Mouse (Mus musculus) MEL (cell line): ENCODE results near the gene Tlr4. TPM values are rescaled to one million over a fixed set of nuclear protein-coding genes. Genes with fewer than 3 reads are reported as not detected.

Source experiments
- DNase-seq: peaks from one replicate; pipeline ENCODE4 v3.0.0; 2011; ENCODE audit warnings: low read depth, low spot score
- H3K27ac ChIP-seq: 2 replicates; pipeline ENCODE4 v1.5.1; 2012; ENCODE audit warnings: low read depth, mild to moderate bottlenecking, control low read depth, low read length, moderate library complexity; ENCODE audit not compliant: control insufficient read depth
- H3K27me3 ChIP-seq, 2 experiments: fragments of 150-350 bp in 1 of 2; sonication (generic) in 1 of 2; 2 replicates each; pipeline ENCODE4 v1.6.1; 2012; ENCODE audit warnings: low read length in 2 of 2, mild to moderate bottlenecking in 2 of 2, improper control_type of control experiment in 1 of 2, moderate library complexity in 1 of 2; ENCODE audit not compliant: insufficient read depth in 2 of 2, control insufficient read depth in 1 of 2
- H3K36me3 ChIP-seq, 2 experiments: 2 replicates each; pipeline ENCODE4 v1.6.1; 2012 to 2014; ENCODE audit warnings: low read length in 2 of 2, improper control_type of control experiment in 1 of 2, inconsistent platforms in 1 of 2, mild to moderate bottlenecking in 1 of 2; ENCODE audit not compliant: insufficient read depth in 2 of 2, control insufficient read depth in 1 of 2
- H3K4me1 ChIP-seq, 2 experiments: fragments of 150-350 bp in 1 of 2; sonication (generic) in 1 of 2; 2 replicates each; pipeline ENCODE4 v1.6.1; 2012; ENCODE audit warnings: low read length in 2 of 2, improper control_type of control experiment in 1 of 2, mild to moderate bottlenecking in 1 of 2; ENCODE audit not compliant: insufficient read depth in 2 of 2, control insufficient read depth in 1 of 2
- H3K4me3 ChIP-seq, 2 experiments: fragments of 150-350 bp in 1 of 2; sonication (generic) in 1 of 2; 2 replicates each; pipeline ENCODE4 v1.5.1; 2012; ENCODE audit warnings: low read depth in 2 of 2, low read length in 2 of 2, mild to moderate bottlenecking in 2 of 2, moderate library complexity in 2 of 2, control low read depth in 1 of 2, improper control_type of control experiment in 1 of 2; ENCODE audit not compliant: control insufficient read depth in 1 of 2, insufficient read depth in 1 of 2
- H3K79me2 ChIP-seq: 2 replicates; pipeline ENCODE4 v1.6.1; 2012; ENCODE audit warnings: mild to moderate bottlenecking, low read length, moderate library complexity; ENCODE audit not compliant: control insufficient read depth, poor library complexity, insufficient read depth
- H3K9ac ChIP-seq: 2 replicates; pipeline ENCODE4 v1.6.1; 2012; ENCODE audit warnings: low read depth, mild to moderate bottlenecking, control low read depth, low read length, moderate library complexity; ENCODE audit not compliant: control insufficient read depth, poor library complexity, severe bottlenecking
- H3K9me3 ChIP-seq: fragments of 150-350 bp; sonication (generic); replicated peaks from 2 replicates; pipeline ENCODE4 v1.6.1; 2012; ENCODE audit warnings: mild to moderate bottlenecking, low read length, improper control_type of control experiment, moderate library complexity; ENCODE audit not compliant: insufficient read depth
- CTCF ChIP-seq, 3 experiments: IDR thresholded peaks in 2 of 3; conservative IDR thresholded peaks in 1 of 3; 2 replicates each; pipeline ENCODE4 v1.5.1; 2011 to 2012; ENCODE audit warnings: low read length in 3 of 3, low read depth in 2 of 3, mild to moderate bottlenecking in 2 of 3, improper control_type of control experiment in 1 of 3, inconsistent platforms in 1 of 3, mixed read lengths in 1 of 3, moderate library complexity in 1 of 3; ENCODE audit not compliant: control insufficient read depth in 1 of 3, insufficient read depth in 1 of 3, poor library complexity in 1 of 3, severe bottlenecking in 1 of 3
- E2F4 ChIP-seq: IDR thresholded peaks from 2 replicates; pipeline ENCODE4 v1.6.1; 2011; ENCODE audit warnings: low read depth, low read length, improper control_type of control experiment, borderline replicate concordance
- ELF1 ChIP-seq: IDR thresholded peaks from 2 replicates; pipeline ENCODE4 v1.6.1; 2014; ENCODE audit warnings: low read depth, mild to moderate bottlenecking, inconsistent platforms, low read length, improper control_type of control experiment, moderate library complexity
- EP300 ChIP-seq, 2 experiments: IDR thresholded peaks; 2 replicates each; pipeline ENCODE4 v1.6.1; 2011; ENCODE audit warnings: improper control_type of control experiment in 2 of 2, low read length in 2 of 2, low read depth in 1 of 2, mild to moderate bottlenecking in 1 of 2
- GABPA ChIP-seq: IDR thresholded peaks from 2 replicates; pipeline ENCODE4 v1.6.1; 2012; ENCODE audit warnings: low read depth, mild to moderate bottlenecking, inconsistent platforms, low read length, improper control_type of control experiment, moderate library complexity
- JUND ChIP-seq: IDR thresholded peaks from 2 replicates; pipeline ENCODE4 v1.6.1; 2011; ENCODE audit warnings: low read depth, mild to moderate bottlenecking, improper control_type of control experiment, low read length
- KAT2A ChIP-seq: conservative IDR thresholded peaks from 2 replicates; pipeline ENCODE4 v1.6.1; 2012; ENCODE audit warnings: low read depth, low read length, improper control_type of control experiment, inconsistent platforms
- MAFK ChIP-seq: IDR thresholded peaks from 2 replicates; pipeline ENCODE4 v1.6.1; 2011; ENCODE audit warnings: low read depth, mild to moderate bottlenecking, low read length, improper control_type of control experiment, borderline replicate concordance
- MAX ChIP-seq: IDR thresholded peaks from 2 replicates; pipeline ENCODE4 v1.6.1; 2011; ENCODE audit warnings: low read length, improper control_type of control experiment
- MAZ ChIP-seq: IDR thresholded peaks from 2 replicates; pipeline ENCODE4 v1.6.1; 2012; ENCODE audit warnings: low read depth, mild to moderate bottlenecking, inconsistent platforms, low read length, improper control_type of control experiment
- MXI1 ChIP-seq: IDR thresholded peaks from 2 replicates; pipeline ENCODE4 v1.6.1; 2011; ENCODE audit warnings: mild to moderate bottlenecking, low read depth, low read length, improper control_type of control experiment
- MYB ChIP-seq: IDR thresholded peaks from 2 replicates; pipeline ENCODE4 v1.6.1; 2011; ENCODE audit warnings: mild to moderate bottlenecking, low read depth, low read length, improper control_type of control experiment
- POLR2AphosphoS2 ChIP-seq: IDR thresholded peaks from 2 replicates; pipeline ENCODE4 v1.6.1; 2011; ENCODE audit warnings: low read length, improper control_type of control experiment
- RAD21 ChIP-seq: IDR thresholded peaks from 2 replicates; pipeline ENCODE4 v1.6.1; 2011; ENCODE audit warnings: mild to moderate bottlenecking, low read depth, low read length, improper control_type of control experiment
- SIN3A ChIP-seq: IDR thresholded peaks from 2 replicates; pipeline ENCODE4 v1.6.1; 2012; ENCODE audit warnings: low read length, improper control_type of control experiment, inconsistent platforms
- UBTF ChIP-seq: IDR thresholded peaks from 2 replicates; pipeline ENCODE4 v1.6.1; 2012; ENCODE audit warnings: low read depth, mild to moderate bottlenecking, inconsistent platforms, low read length, improper control_type of control experiment, moderate library complexity, borderline replicate concordance; ENCODE audit not compliant: insufficient read depth
- USF1 ChIP-seq: IDR thresholded peaks from 2 replicates; pipeline ENCODE4 v1.6.1; 2014; ENCODE audit warnings: low read depth, mild to moderate bottlenecking, inconsistent platforms, low read length, improper control_type of control experiment, moderate library complexity
- ZMIZ1 ChIP-seq: IDR thresholded peaks from 2 replicates; pipeline ENCODE4 v1.6.1; 2012; ENCODE audit warnings: low read depth, mild to moderate bottlenecking, inconsistent platforms, low read length, improper control_type of control experiment, moderate library complexity
- polyA plus RNA-seq, 2 experiments: library from polyadenylated mRNA; stranded (reverse) in 1 of 2; unstranded in 1 of 2; fragments of >175 nt in 1 of 2; fragments of >200 nt in 1 of 2; gene quantifications; 2 replicates each; pipeline versions ENCODE4 v1.2.1 to v1.2.4; 2012; ENCODE audit warnings: low replicate concordance in 2 of 2, low read depth in 1 of 2; ENCODE audit not compliant: insufficient read length in 2 of 2, insufficient read depth in 1 of 2, missing spikeins in 1 of 2
- total RNA-seq: library from RNA; depleted of rRNA; stranded (reverse); fragments of 300-350 nt; gene quantifications from 2 replicates; pipeline ENCODE4 v1.2.3, GENCODE M21; 2012

The Tlr4 gene
- total and polyA plus RNA-seq, 3 experiments, result not detected

GRCm38 (mm10) chr4:66923616-66924276 is 96.4 kb downstream of the Tlr4 start:
- no peak for DNase-seq
- Histone ChIP-seq H3K9ac (no peak overlapping the region), H3K36me3 (no peaks in the 10 kb centered on the region), H3K79me2 (no peaks in the 10 kb centered on the region), H3K4me1 (no peaks in the 10 kb centered on the region), H3K9me3 (no peaks in the 10 kb centered on the region), H3K4me3 (no peak overlapping the region), H3K27ac (no peak overlapping the region), H3K27me3 (no peaks in the 10 kb centered on the region)
- TF ChIP-seq MAX, result no peak
- no peak for TF ChIP-seq KAT2A
- TF ChIP-seq CTCF (IDR thresholded peaks at IDR 0.05 in 2 of 3, conservative IDR thresholded peaks at IDR 0.05 in 1 of 3; ENCODE audit: control insufficient read depth in 1 of 3, insufficient read depth in 1 of 3, low read depth in 2 of 3, low read length in 3 of 3, poor library complexity in 1 of 3, severe bottlenecking in 1 of 3), result no peak
- TF ChIP-seq E2F4, result no peak
- no peak for TF ChIP-seq EP300 (IDR thresholded peaks at IDR 0.05; ENCODE audit: low read depth in 1 of 2, low read length in 2 of 2)
- TF ChIP-seq MYB, result no peak
- TF ChIP-seq RAD21, result no peak; the same call in 1 of the 2 replicates
- TF ChIP-seq GABPA, result no peak
- TF ChIP-seq MAZ, result no peak
- no peak for TF ChIP-seq JUND

GRCm38 (mm10) chr4:66926066-66926465 is 98.7 kb downstream of the Tlr4 start:
- no peaks in the 10 kb centered on the region for H3K79me2 ChIP-seq
- TF ChIP-seq EP300 (IDR thresholded peaks at IDR 0.05; ENCODE audit: low read depth in 1 of 2, low read length in 2 of 2), result no peak
- TF ChIP-seq ELF1, result no peak
- no peak for TF ChIP-seq MXI1
- no peak for TF ChIP-seq MAFK
- no peak for TF ChIP-seq CTCF (IDR thresholded peaks at IDR 0.05 in 2 of 3, conservative IDR thresholded peaks at IDR 0.05 in 1 of 3; ENCODE audit: control insufficient read depth in 1 of 3, insufficient read depth in 1 of 3, low read depth in 2 of 3, low read length in 3 of 3, poor library complexity in 1 of 3, severe bottlenecking in 1 of 3)
- no peak for TF ChIP-seq MAX
- no peak for TF ChIP-seq UBTF
- no peak for TF ChIP-seq POLR2AphosphoS2
- TF ChIP-seq USF1, result no peak
- TF ChIP-seq SIN3A, result no peak
- TF ChIP-seq ZMIZ1, result no peak
- DNase-seq, result no peak
- no peaks in the 10 kb centered on the region for H3K27me3 ChIP-seq
- H3K27ac ChIP-seq, result no peak overlapping the region
- H3K9ac ChIP-seq, result no peak overlapping the region
- H3K4me1 ChIP-seq, result no peaks in the 10 kb centered on the region
- H3K4me3 ChIP-seq, result no peak overlapping the region
- no peaks in the 10 kb centered on the region for H3K9me3 ChIP-seq
- H3K36me3 ChIP-seq, result no peaks in the 10 kb centered on the region
